Mouse (Mus musculus) liver, adult (tissue): ENCODE measurements around the gene Gm6164.
"Not testable (repeated sequence)": the region's sequence is repeated elsewhere in the genome, so short reads cannot be mapped to it uniquely, and the experiment has no call there.

Experiments
- GATA4 ChIP-seq: IDR thresholded peaks from 2 replicates; pipeline ENCODE4 v1.6.1; 2014; ENCODE audit warnings: mild to moderate bottlenecking, low read length; ENCODE audit not compliant: insufficient replicate concordance

Gene Gm6164

DNA sequence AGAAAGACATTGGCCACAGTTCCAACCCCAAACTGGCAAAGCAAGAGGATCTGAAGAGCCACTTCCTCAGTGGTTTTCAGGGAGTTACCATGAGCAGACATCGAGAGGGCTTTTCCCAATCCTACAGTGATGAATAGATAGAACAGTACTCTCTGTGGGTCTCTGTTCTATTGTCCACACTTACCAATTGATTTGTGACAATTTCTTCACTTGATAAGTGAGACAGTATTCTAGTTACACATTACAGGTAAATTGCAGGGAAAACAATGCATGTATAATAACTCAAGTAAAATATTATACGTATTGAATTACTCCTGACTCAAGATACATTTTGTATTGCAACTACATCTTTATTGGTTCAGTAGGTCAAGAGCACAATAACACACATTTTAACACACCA lies at the start of gene Gm6164:
Gm6164 (minus strand) TSS at position 101 of the 400 bp plus-strand sequence.
- not testable (repeated sequence) for TF ChIP-seq GATA4

DNA sequence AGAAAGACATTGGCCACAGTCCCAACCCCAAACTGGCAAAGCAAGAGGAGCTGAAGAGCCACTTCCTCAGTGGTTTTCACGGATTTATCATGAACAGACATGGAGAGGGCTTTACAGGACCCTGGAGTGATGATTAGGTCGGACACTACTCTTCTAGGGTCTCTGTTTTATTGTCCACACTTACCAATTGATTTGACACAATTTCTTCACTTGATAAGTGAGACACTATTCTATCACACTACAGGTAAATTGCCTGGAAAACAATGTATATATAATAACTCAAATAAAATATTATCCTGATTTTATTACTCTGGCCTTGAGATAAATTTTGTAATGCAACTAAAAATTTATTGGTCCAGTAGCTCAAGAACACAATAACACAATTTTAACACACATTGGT lies 28.3 kb upstream of the Gm6164 start, which contains the start of gene Gm4498:
Gm4498 (minus strand) TSS at position 101 of the 400 bp plus-strand sequence.
- TF ChIP-seq GATA4, result not testable (repeated sequence)

DNA sequence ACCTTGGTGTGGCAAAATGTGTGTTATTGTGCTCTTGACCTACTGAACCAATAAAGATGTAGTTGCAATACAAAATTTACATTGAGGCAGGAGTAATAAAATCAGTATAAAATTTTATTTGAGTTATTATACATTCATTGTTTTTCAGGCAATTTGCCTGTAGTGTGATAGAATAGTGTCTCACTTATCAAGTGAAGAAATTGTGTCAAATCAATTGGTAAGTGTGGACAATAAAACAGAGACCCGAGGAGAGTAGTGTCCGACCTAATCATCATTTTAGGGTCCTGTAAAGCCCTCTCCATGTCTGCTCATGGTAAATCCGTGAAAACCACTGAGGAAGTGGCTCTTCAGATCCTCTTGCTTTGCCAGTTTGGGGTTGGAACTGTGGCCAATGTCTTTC lies 12.0 kb downstream of the Gm6164 start, which contains the start of gene Vmn1r95:
Vmn1r95 (plus strand) TSS at position 301 of the 400 bp plus-strand sequence.
- not testable (repeated sequence) for TF ChIP-seq GATA4

DNA sequence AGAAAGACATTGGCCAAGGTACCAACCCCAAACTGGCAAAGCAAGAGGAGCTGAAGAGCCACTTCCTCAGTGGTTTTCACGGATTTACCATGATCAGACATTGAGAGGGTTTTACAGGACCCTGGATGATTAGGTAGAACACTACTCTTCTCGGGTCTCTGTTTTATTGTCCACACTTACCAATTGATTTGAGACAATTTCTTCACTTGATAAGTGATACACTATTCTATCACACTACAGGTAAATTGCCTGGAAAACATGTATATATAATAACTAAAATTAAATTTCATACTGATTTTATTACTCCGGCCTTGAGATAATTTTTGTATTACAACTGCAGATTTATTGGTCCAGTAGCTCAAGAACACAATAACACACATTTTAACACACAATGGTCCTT lies 37.1 kb downstream of the Gm6164 start, which contains the start of gene Vmn1r94:
Vmn1r94 (minus strand) TSS at position 101 of the 400 bp plus-strand sequence.
- not testable (repeated sequence) for TF ChIP-seq GATA4
